18 mouse cellular contexts compared by ENCODE assay signal in the genomic region with DNA sequence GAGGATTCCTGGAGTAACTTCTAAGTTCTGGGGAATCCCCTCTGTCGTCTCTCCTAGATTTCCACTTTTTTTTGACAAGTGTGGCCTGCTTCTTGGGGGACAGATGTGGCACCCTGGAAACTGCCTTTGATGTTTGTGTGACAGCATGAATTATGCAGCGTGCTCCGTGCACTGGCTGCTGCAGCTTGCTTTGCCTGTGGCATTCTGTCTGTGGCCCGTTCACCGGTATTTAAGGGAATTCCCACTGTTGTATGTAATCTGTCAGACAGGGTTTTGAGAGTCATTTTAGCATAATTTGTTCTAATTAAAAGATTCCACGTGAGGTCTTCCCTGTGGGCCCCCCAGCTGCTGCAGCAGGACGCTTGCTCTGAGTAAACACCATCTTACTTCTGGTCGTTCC.
"Had no signal": no experiment of that assay in that cellular context is flagged by ENCODE, and none has a peak within 500 bp of the region (broad histone marks: within the 10 kb centered on the region; RNA-seq: fewer than 3 reads in every experiment).

No protein-coding gene starts in this region.

- H3K4me1 ChIP-seq: liver, embryonic 12.5 days had no signal

- DNase-seq: lung, adult 18-20 months; lung, embryonic 14.5 days; lung, postnatal 10 days; lung, postnatal 4 days; retina, postnatal 1 day; right cerebral cortex, adult 18-20 months; right cerebral cortex, postnatal 25 days; right cerebral cortex, postnatal 4 days; spleen, adult 18-20 months; thymus, adult 2 months; thymus, postnatal 25 days; thymus, postnatal 4 days had no signal

- H3K27ac ChIP-seq: liver, embryonic 12.5 days; liver, embryonic 14.5 days; neural tube, embryonic 13.5 days; neural tube, embryonic 15.5 days had no signal

- H3K4me2 ChIP-seq: liver, embryonic 12.5 days; lung, embryonic 14.5 days; neural tube, embryonic 13.5 days; neural tube, embryonic 15.5 days had no signal

- H3K9ac ChIP-seq: liver, embryonic 12.5 days; liver, embryonic 14.5 days; lung, embryonic 14.5 days; neural tube, embryonic 13.5 days; neural tube, embryonic 15.5 days had no signal

- H3K4me3 ChIP-seq: liver, embryonic 12.5 days; megakaryocyte, embryonic 14.5 days; myocyte; neural tube, embryonic 13.5 days; neural tube, embryonic 15.5 days had no signal

- H3K27me3 ChIP-seq: liver, embryonic 12.5 days; neural tube, embryonic 13.5 days; neural tube, embryonic 15.5 days had no signal

- H3K9me3 ChIP-seq: liver, embryonic 12.5 days; neural tube, embryonic 13.5 days; neural tube, embryonic 15.5 days had no signal

- ATAC-seq: liver, embryonic 12.5 days had no signal
